Mouse (Mus musculus): ENCODE measurements around the gene Gm8994. TPM values are rescaled to one million over a fixed set of nuclear protein-coding genes. Genes with fewer than 3 reads are reported as not detected.

The Gm8994 gene
- polyA plus RNA-seq, 1 experiment from 2014 or later = not detected

DNA sequence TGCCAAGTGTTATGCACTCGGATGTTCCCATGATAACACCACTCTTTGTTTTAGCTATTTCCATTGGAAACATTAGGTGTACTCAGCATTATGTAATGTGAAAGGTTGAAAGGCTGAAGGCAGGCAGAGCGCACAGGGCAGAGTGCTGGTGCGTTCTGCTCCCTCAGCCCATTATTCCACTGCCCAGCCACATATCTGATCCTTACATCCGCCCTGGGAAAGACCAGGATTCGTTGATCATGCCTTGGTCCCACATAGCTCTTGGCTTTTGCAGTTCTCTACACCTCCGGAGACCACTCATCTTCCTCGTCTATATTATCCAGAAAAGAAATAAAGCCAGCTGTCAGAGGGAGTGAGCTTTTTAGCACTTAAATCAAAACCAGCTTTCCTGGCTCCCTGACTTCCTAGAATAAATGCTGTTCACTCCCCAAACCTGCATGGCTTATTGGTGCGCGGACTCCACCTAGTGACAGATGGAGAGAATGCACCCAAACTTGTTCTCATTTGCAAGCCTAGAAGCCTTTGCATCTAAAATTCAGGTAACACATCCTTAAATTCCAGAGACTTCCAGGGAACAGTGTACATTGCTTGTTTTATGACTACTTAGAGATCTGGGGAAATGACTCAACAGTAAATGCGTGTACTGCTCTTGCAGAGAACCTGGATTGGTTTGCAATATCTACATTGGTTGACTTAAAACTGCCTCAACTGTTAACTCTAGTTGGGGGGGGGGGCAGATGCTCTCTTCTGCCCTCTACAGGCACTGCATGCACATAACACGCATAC is 26.3 kb downstream of the Gm8994 start:
- H3K27ac ChIP-seq (ENCODE audit: low read depth) = no peak overlapping the region
- no peaks in the 10 kb centered on the region for H3K36me3 ChIP-seq (ENCODE audit: insufficient read depth)
- no peak overlapping the region for H3K4me2 ChIP-seq
- 35% methylated on average over 11 of the region's 11 CpGs for WGBS
- TF ChIP-seq CTCF (IDR thresholded peaks at IDR 0.05; ENCODE audit: low read depth) = peak; percentile 91
- peak; percentile 91 for DNase-seq
- no peak overlapping the region for H3K4me3 ChIP-seq (ENCODE audit: low read depth, low read length)
- ATAC-seq (ENCODE audit: insufficient read depth) = no peak
- no peaks in the 10 kb centered on the region for H3K9me3 ChIP-seq (ENCODE audit: low read depth, low read length)
- H3K9ac ChIP-seq = no peak overlapping the region
- no peaks in the 10 kb centered on the region for H3K27me3 ChIP-seq (ENCODE audit: insufficient read depth, low read length)
- no peaks in the 10 kb centered on the region for H3K4me1 ChIP-seq (ENCODE audit: insufficient read depth)

DNA sequence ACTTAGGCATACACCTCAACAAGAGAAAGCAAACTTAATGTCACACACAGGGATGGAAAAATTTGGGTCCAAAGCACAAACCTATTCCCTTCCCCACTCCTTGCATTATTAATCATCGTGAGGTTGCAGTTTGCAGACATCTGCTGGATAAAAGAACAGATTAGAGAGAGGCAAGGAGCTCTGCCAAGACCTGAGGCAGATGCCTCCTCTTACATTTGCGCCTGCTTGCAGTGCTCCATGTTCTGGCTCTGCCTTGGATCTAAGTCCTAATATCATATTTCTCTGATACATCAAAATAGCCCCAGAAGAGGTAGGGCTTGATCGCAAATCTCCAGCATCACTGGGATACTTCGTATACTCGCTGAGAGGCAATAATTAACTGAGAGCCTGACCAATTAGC is 31.1 kb downstream of the Gm8994 start:
- Histone ChIP-seq H3K9ac (no peak overlapping the region), H3K36me3 (ENCODE audit: insufficient read depth) (no peaks in the 10 kb centered on the region), H3K4me2 (no peak overlapping the region), H3K27ac (ENCODE audit: low read depth) (no peak overlapping the region), H3K4me1 (ENCODE audit: insufficient read depth) (no peaks in the 10 kb centered on the region), H3K4me3 (ENCODE audit: low read depth, low read length) (no peak overlapping the region), H3K9me3 (ENCODE audit: low read depth, low read length) (no peaks in the 10 kb centered on the region), H3K27me3 (ENCODE audit: insufficient read depth, low read length) (no peaks in the 10 kb centered on the region)
- no peak for ATAC-seq (ENCODE audit: insufficient read depth)
- TF ChIP-seq CTCF (IDR thresholded peaks at IDR 0.05; ENCODE audit: low read depth) = no peak
- DNase-seq = no peak
- WGBS = 68% methylated on average over 5 of the region's 5 CpGs

DNA sequence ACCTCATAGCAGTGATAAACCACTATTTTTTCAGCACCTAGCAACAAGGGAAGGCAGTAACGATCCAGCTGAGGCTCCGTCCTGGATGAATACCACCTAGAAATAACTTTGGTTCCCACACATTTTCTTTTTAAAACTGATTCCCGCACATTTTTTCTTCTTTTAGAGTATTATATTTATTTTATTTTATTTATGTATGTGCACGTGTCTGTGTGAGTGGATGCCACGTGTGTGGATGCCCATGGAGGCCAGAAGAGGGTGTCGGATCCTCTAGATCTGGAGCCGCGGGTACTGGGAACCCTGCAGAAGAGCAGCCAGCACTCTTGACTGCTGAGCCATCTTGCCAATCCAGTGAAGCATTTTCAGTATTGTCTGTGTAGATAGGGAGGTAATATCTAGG is 36.0 kb downstream of the Gm8994 start:
- H3K4me3 ChIP-seq (ENCODE audit: low read depth, low read length) = no peak overlapping the region
- 83% methylated on average over 8 of the region's 8 CpGs for WGBS
- no peak overlapping the region for H3K9ac ChIP-seq
- no peak for TF ChIP-seq CTCF (IDR thresholded peaks at IDR 0.05; ENCODE audit: low read depth)
- H3K27me3 ChIP-seq (ENCODE audit: insufficient read depth, low read length) = no peaks in the 10 kb centered on the region
- DNase-seq (no peak), ATAC-seq (ENCODE audit: insufficient read depth) (no peak)
- no peaks in the 10 kb centered on the region for H3K4me1 ChIP-seq (ENCODE audit: insufficient read depth)
- H3K36me3 ChIP-seq (ENCODE audit: insufficient read depth) = no peaks in the 10 kb centered on the region
- H3K9me3 ChIP-seq (ENCODE audit: low read depth, low read length) = no peaks in the 10 kb centered on the region
- H3K27ac ChIP-seq (ENCODE audit: low read depth) = no peak overlapping the region
- H3K4me2 ChIP-seq = no peak overlapping the region

DNA sequence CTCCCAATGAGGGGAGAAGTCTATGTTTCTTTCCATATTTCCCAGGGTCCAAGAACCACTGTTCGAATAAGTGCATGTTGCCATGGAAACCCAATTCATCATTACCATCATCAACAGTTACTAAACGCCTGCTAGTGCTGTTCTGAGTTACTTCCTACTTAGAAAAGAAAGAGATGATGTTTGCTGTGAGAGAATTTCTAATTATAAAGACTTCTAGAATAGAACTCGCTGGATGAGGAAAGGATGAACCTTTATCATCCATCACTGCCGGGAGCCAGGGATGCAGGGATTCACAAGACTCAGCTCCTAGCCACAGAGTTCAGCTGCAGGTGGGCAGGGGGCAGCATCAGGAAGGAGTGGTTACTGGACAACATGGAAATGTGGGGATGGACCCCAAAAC is 36.7 kb downstream of the Gm8994 start:
- Histone ChIP-seq H3K9me3 (ENCODE audit: low read depth, low read length) (no peaks in the 10 kb centered on the region), H3K36me3 (ENCODE audit: insufficient read depth) (no peaks in the 10 kb centered on the region), H3K4me3 (ENCODE audit: low read depth, low read length) (no peak overlapping the region), H3K27me3 (ENCODE audit: insufficient read depth, low read length) (no peaks in the 10 kb centered on the region), H3K4me2 (no peak overlapping the region), H3K9ac (no peak overlapping the region), H3K27ac (ENCODE audit: low read depth) (no peak overlapping the region), H3K4me1 (ENCODE audit: insufficient read depth) (no peaks in the 10 kb centered on the region)
- ATAC-seq (ENCODE audit: insufficient read depth) (no peak), DNase-seq (no peak)
- WGBS = 69% methylated on average over 4 of the region's 4 CpGs
- no peak for TF ChIP-seq CTCF (IDR thresholded peaks at IDR 0.05; ENCODE audit: low read depth)

GRCm38 (mm10) chr6:136364430-136365098 is 37.2 kb downstream of the Gm8994 start:
- DNase-seq = no peak
- Histone ChIP-seq H3K4me3 (ENCODE audit: low read depth, low read length) (no peak overlapping the region), H3K9me3 (ENCODE audit: low read depth, low read length) (no peaks in the 10 kb centered on the region), H3K36me3 (ENCODE audit: insufficient read depth) (no peaks in the 10 kb centered on the region), H3K4me2 (no peak overlapping the region), H3K27ac (ENCODE audit: low read depth) (no peak overlapping the region), H3K9ac (no peak overlapping the region), H3K4me1 (ENCODE audit: insufficient read depth) (no peaks in the 10 kb centered on the region), H3K27me3 (ENCODE audit: insufficient read depth, low read length) (no peaks in the 10 kb centered on the region)
- TF ChIP-seq CTCF (IDR thresholded peaks at IDR 0.05; ENCODE audit: low read depth) = no peak
- 78% methylated on average over 12 of the region's 12 CpGs for WGBS
- ATAC-seq (ENCODE audit: insufficient read depth) = no peak

DNA sequence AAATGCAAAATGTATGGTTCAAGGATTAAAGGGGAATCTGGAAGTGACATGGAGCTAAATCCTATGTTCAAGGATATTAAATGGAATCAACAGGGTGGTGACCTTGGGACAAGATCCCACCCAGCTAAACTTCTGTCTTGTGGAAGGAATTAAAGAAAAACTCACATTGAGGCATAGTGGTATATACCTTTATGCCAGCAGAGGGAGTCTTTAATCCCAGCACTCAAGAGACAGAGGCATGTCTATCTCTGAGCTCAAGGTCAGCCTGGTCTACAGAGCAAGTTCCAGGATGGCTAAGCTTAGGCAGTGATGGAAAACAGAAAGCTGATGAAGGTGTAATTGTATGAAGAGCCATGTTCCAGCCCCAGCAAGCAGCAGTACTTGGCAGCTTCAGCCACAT is 48.8 kb downstream of the Gm8994 start:
- no peak for ATAC-seq (ENCODE audit: insufficient read depth)
- Histone ChIP-seq H3K27ac (ENCODE audit: low read depth) (no peak overlapping the region), H3K9ac (no peak overlapping the region), H3K4me3 (ENCODE audit: low read depth, low read length) (no peak overlapping the region), H3K36me3 (ENCODE audit: insufficient read depth) (no peaks in the 10 kb centered on the region), H3K4me1 (ENCODE audit: insufficient read depth) (no peaks in the 10 kb centered on the region), H3K4me2 (no peak overlapping the region), H3K27me3 (ENCODE audit: insufficient read depth, low read length) (no peaks in the 10 kb centered on the region), H3K9me3 (ENCODE audit: low read depth, low read length) (no peaks in the 10 kb centered on the region)
- DNase-seq = no peak
- 0 out of 2 replicates have a peak, but pooled peaks have one; percentile 31 for TF ChIP-seq CTCF (IDR thresholded peaks at IDR 0.05; ENCODE audit: low read depth)

Other genes starting within 250 kb of the Gm8994 start
- 0.47 and 0.82 TPM in 2 replicates for gene Grin2b, start 154.0 kb upstream of the Gm8994 start, polyA plus RNA-seq (2014; fragmentation: Nextera tagmentation; extraction: Ambion mirVana)
- not detected in 2 replicates for gene E330021D16Rik, start 88.0 kb downstream of the Gm8994 start, polyA plus RNA-seq (2014; fragmentation: Nextera tagmentation; extraction: Ambion mirVana)
- gene Atf7ip, start 178.6 kb downstream of the Gm8994 start, polyA plus RNA-seq (2014; fragmentation: Nextera tagmentation; extraction: Ambion mirVana) = 48.3 and 56.1 TPM in 2 replicates